Mouse (Mus musculus) adrenal gland (tissue): Measurements from ENCODE around the gene Mettl14.

Source experiments
- intact Hi-C: fragments of 180-260 bp; cut with DNase I; formaldehyde crosslinking; loops from one replicate; pipeline ENCODE4 v1.15.1; 2025

Mettl14 gene

DNA sequence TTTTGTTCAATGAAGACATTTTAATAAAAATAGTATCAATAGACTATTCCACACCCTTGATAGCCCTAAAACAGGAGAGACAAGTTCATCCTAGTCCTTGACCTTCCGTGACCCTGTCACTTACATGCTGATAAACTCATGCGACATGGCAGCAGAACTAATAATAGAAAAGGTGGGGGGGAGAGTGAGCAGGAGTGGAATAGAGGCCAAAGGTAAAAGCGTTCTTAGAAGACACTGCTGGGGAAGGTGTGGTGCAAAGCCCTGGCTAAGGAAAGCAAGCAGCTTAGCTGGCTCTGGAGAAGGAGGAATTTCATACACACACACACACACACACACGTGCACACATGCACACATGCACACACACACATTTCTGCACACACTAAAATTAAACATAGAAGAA lies 61.6 kb downstream of the Mettl14 start:
- intact Hi-C loops = no loop called here

DNA sequence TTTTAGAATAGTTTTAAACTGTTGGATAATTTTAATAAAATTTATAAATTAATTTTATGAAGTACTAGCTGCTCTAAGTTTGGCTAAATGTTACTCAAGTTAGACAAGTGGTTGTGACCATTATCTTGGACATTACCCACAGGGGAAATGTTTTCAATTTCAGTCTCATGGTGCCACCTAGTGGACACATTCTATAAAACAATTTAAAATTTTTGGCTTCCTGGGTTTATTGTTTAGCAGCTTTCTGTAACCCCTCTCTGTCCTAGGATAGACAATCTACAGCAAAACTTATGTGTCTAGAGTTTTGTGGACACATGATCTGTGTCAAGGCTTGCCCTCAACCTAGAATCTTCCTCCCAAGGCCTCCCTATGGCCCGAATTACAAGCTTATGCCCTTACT lies 63.8 kb downstream of the Mettl14 start:
- intact Hi-C loops = loop anchor here (1.0 kb wide), 1 partner anchor 86 kb away; the partner anchor contains the start of gene Synpo2

DNA sequence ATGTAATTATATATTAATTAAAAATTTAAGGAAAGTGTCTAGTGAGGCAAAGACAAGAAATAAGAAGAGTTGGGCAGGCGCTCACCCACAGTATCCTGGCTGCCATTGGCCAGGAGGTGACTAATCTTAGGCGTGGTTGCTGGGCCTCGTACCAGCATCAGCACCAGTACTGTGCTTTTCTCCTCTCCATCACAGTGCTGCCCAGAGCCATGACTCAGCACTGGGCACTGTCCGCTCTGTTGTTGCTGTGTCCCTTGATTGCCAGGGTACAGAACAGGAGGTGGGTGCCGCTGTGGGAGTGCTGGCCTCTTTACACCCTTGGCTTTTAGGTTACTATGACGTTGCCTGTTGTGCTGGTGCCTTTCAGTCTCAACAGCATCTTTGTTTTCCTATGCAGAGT lies 64.3 kb downstream of the Mettl14 start:
- intact Hi-C loops = loop anchor here (1.0 to 2.0 kb wide), 2 partner anchors 85 to 153 kb away; partner anchors contain the start of gene Synpo2

DNA sequence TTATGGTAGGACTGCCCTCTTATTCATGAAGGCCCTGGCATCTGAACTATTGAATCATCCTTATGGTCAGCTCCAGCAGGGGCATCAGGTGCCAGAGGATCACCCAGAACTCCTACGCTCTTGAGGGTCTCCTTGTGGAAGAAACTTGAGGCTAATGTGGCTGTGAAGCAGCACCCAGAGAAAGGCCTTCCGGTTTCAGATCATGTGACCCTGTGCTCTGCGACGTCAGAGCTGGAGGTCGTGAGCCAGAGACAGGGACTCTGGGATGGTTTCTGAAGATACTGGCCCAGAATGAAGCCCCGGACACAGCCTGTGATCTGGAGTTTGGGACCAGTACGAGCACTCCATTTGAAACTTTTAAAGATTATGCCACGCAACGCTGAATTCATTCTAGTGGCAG lies 65.6 kb downstream of the Mettl14 start:
- intact Hi-C loops = loop anchor here (2.0 kb wide), 1 partner anchor 152 kb away; no protein-coding TSS in a partner anchor
